Mouse (Mus musculus): Measurements from ENCODE around the gene Spock1.

DNA sequence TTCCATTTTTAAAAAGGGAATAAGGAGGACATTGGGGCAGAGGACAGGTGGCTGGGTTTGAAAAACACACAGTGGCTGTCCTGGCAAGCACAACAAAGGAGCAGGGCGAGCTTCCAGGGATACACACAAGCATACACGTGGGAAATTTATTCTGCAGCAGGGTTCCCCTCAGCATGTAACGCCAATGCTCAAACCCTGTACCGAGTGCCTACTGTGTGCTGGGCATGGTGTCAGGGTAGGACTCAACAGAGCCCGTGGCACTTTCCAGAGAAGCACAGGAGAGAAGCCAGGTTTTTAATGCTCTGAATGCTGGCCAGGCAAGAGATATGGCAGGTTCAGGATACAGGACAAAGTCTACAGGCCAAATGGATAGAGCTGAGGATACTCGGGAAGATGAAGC lies 101.8 kb downstream of the Spock1 start:
- TF ChIP-seq GATA1 (IDR thresholded peaks at IDR 0.05; ENCODE audit: borderline replicate concordance, low read length) (no peak), FLI1 (IDR thresholded peaks at IDR 0.05; ENCODE audit: low read length) (no peak)

Measured in megakaryocyte, embryonic 14.5 days (primary cell).